Mouse (Mus musculus): ENCODE measurements around the gene Cmah.

Cmah gene

DNA sequence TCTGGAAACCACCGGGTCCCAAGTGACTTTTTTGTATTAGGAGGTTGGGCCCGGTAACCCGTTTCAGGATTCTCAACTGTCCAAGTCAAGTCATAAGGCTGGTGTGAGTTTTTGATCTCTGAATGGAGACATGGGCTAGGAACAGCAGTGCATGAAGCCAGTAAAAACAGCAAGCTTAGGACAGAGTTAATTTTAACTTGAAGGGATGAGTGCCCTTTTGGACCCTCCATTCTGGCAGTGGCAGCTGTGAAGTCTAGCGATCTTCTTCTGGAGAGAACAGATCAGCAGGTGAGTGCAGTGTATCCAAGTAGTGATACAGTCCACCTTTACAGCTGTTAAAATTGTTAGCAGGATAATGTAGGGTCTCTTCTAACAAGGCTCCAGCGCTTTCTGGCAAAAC, at the start of gene Cmah:
TSS of gene Cmah (plus strand) at position 204 of the 400 bp plus-strand sequence.
- no peak for DNase-seq

DNA sequence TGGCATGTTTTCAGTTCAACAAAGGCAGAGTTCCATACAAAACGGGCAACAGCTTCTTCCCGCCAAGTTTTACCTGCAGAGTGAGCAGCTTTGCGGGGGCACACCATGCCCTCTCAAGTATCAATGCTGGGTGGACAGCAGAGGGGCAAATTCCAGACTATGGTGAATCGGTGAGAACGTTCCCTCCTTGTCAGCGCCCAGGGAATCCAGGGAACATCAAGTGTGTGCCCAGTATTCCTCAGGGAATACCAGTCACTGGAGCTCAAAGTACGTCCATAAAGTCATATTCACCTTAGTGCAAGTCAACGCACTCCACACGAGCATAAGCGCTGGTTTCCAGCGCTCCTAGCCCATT, 47.8 kb upstream of the Cmah start:
- peak; percentile 22 for DNase-seq

DNA sequence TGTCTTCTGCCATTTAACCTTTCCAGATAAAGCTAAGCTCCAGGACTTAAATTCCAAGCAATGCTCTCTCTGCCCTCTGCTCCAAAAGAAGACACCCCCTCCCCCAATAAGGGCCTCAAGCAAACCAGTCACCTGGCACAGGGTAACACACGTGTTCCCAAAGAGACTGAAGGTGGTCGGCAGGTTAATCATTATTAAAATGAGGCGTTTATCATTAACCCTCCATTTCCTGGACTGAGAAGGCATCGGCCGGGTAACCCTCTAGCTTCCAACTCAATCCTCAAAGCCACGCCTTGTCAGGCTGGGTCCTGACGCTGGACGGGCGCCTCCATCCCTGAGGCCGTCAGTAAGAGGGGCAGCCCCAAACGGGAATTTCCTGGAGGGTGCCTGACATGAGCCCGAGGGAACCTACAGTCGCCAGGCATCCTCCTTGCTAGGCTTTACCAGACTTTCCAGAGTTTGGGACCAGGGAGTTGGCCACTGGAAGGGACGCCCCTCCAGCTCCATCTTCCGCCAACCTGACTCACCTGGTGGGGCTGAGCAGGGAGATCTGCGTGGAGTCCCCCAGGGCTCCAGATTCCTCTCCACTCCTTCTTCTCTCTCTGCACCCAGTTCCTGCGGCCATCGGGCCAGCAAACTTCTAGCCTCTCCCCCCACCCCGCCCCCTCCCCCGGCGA, 47.3 kb upstream of the Cmah start:
- DNase-seq: peak; percentile 60

DNA sequence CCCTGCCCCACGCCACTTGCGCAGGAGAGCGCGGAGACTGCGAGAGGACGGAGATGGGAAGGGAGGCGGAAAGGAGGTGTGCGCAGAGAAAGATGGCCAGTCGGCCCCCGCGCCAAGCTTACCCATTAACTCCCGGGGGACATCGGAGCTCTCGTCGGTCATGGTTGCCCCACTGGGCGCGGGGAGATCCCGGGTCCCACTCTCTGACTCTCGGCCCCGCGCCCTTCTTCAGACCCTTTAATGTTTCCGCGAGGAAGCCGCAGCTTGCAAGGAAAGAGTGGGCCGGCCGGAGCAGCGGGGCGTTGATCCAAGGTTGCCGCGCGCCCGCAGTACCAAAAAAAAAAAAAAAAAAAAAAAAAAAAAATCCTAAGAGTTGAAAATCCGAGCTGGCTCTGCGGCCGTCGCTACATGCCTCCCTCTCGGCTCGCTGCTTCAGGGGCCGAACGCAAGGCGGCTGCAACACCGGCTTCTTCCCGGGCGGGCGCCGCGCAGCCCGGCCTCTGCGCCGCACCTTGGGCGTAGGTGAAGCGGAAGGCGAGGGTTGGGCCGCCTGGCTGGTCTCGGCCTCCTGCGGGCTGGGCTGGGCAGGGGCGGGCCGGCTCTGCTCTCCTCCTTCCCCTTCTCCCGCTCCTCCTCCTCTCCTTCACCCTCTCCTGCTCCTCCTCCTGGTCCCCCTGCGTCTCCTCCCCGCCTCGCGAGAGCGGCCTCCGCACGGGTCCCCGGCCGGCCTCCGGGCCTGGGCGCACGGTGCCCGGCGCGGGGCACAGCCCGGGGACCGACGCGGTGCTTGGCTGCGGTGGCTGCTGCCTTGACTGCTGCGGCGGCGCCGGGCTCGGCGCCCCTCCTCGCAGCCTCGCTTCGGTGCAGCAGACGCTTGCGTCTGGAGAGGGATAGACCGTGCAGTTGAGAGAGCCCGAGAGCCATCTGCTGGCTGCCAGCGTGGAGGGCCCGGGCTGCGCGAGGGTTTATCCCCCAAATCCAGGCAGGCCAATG, 46.5 kb upstream of the Cmah start, which contains the start of gene Carmil1:
TSS of gene Carmil1 (minus strand) at position 357 of the 993 bp plus-strand sequence.
- peak; percentile 89 for DNase-seq

DNA sequence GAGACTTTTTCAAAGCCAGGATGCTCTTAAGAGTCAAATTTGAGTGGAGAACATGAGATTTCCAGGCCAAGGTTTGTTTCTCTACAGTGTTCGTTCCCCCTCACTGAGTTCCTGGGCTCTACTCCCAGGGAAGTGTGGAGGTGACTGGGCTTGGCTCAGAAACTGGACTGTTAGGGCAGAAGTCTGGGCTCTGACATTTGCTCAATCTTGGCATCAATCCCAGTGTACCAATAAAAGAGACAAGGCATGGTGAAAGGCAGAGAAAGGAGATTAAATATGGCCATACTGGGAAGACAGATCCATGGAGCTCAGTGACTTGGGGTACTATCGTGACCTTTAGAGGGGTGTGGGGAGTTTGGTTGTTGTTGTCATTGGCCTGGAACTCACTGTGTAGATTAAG, 39.8 kb upstream of the Cmah start:
- peak; percentile 60 for DNase-seq

DNA sequence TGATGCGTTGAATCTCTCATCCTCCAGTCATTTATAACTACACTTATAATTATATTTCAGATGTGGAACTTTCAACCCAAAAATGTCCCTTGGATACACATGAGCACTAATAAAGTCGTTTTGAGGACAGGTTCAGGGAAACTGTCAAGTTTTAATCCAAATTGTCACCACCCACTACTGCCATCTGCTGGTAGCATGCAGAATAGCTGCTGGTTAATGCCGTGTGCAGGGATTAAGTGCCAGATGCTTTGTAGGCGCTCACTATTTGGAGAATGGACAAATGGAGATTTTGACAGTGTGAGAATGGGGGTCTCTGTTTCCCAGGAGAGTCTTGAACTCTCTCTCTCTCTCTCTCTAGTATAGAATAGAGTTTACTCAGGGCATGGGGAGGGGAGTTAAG, 30.0 kb upstream of the Cmah start:
- no peak for DNase-seq

DNA sequence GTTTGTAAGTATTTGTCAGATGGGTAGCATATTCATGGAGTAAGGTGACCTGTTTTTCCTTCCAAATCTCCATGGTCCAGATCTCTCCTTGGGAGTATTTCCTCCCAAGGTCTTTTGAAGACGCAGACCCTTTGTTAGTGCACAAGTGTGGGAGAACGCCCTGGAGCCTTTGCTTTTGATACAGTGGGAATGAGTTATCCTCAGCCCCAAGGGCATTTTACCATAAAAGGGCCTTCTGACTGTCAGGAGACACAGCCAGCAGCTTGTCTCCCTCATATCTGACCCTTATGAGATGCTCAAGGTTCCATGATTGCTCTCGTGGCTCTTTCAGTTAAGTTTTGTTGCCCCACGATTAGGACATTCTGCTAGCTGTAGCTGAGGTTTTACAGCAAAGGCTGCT, 21.7 kb upstream of the Cmah start:
- DNase-seq: no peak

DNA sequence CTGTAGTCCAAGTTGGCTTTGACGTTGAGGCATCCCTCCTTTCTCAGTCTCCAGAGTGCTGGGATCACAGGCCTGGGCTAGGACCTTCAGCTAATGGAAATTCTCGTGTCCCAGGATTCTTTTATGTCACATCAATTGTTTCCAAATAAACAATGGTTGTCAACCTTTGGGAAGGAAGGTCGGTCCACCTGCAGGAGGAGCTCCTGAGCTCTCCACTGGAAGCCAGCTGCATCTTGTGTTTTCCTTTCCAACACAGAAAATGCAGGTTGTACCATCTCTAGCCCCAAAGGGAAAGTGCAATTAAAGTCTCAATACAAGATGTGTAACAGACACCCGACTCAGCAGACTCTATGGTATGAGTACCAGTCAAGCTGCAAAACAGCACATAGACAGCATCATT, 21.0 kb upstream of the Cmah start:
- DNase-seq: no peak

- no peak for DNase-seq
These were observed 15.9 kb upstream of the Cmah start for GRCm38 (mm10) chr13:24311011-24311940.

DNA sequence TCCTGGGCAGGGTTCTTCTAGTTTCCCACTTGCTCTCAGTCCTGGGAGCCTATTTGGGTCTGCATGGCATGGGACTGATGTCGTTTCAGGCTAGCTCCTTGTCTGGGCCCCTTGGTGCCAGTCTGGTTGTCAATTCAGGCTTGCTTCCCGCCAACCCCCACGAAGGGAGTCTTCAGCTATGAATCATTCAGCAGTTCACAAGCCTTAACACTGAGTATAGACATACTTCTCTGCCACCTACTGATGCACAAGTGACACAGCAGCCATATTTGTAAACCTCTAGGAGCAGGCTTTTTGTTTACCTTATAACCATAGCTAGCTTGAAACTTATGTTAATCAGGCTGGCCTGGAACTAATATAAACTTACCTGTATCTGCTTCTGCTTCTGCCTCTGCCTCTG, 10.6 kb upstream of the Cmah start:
- DNase-seq: no peak

- no peak for DNase-seq
These were observed 8.6 kb upstream of the Cmah start for GRCm38 (mm10) chr13:24318618-24319017.

- no peak for DNase-seq
These were observed 5.9 kb upstream of the Cmah start for GRCm38 (mm10) chr13:24321313-24321712.

GRCm38 (mm10) chr13:24328036-24328817, 1.0 kb downstream of the Cmah start:
- no peak for DNase-seq

- DNase-seq: no peak
These were observed 2.9 kb downstream of the Cmah start for GRCm38 (mm10) chr13:24330128-24330527.

DNA sequence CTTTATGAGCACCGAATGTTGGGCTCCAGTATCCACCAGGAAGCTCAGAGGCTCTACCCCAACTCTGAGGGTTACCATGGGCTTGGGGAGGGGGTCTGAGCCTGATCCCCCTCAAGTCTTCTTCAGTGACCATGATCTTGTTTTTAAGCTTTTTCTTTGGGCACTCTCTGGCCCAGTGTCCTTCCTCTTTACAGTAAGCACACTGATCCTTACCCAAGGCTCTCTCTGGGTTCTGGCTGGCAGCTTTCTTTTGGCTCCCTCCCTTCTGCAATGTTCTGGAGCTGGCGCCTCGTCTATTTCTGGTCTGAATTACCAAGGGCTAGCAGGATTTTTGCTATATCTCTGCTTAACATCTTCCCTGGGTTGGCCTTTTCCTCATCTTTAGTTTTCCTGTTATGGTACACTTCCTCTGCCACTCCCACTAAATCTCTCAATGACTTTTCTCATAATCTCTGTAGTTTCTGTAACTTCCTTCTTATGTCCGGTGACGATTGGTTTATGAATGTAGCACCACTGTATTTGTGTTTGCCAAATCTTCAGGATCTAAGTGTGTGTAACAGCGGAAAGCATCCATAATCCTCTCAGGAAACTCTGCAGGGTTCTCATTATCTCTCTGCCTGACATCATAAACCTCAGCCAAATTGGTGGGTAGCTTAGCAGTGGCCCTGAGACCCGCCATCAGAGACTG, 3.8 kb downstream of the Cmah start:
- no peak for DNase-seq

- DNase-seq: no peak
These were observed 5.3 kb downstream of the Cmah start for GRCm38 (mm10) chr13:24332537-24332936.

- DNase-seq: no peak
These were observed 9.6 kb downstream of the Cmah start for GRCm38 (mm10) chr13:24336818-24337217.

DNA sequence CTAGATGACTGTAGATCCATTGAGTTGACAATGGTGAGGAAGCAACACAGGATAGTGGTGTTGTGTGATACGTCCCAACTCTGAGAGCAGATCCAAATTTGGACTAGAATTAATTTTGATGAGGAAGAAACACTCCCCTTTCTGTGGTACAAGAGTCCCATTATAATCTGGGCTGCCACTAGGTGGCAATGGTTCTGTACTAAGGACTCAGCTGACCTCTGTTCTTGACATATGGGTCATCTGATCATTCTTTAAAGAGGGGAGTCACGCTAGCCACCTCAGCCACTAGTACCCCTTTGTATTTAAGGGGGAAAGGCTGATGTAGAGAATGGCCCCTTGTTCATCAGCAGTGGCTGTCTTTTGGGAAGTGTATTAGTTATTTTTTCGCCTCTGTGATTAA, 10.7 kb downstream of the Cmah start:
- DNase-seq: no peak

- DNase-seq: no peak
These were observed 11.2 kb downstream of the Cmah start for GRCm38 (mm10) chr13:24338343-24338861.

GRCm38 (mm10) chr13:24339907-24340306, 12.7 kb downstream of the Cmah start:
- no peak for DNase-seq

GRCm38 (mm10) chr13:24340462-24340861, 13.3 kb downstream of the Cmah start:
- no peak for DNase-seq
